Mouse (Mus musculus) urinary bladder, postnatal 4 days (tissue): ENCODE results near the gene Tep1.
A peak's percentile ranks its signal among the peaks of the same experiment; 100 is the strongest.

ENCODE experiments used
- DNase-seq, 2 experiments: peaks; one replicate each; pipeline ENCODE4 v3.0.0; 2021 to 2022; ENCODE audit warnings: low spot score in 2 of 2

The Tep1 gene

GRCm38 (mm10) chr14:50795261-50795935 lies 75.0 kb downstream of the Tep1 start:
- no peak for DNase-seq

GRCm38 (mm10) chr14:50788157-50788556 lies 82.2 kb downstream of the Tep1 start:
- DNase-seq: no peak

GRCm38 (mm10) chr14:50785251-50785637 lies 85.1 kb downstream of the Tep1 start, which contains the start of gene Ttc5:
Gene Ttc5, minus strand, starts transcription at chr14:50785519.
- DNase-seq: peak; percentile 80 to 86

GRCm38 (mm10) chr14:50784391-50785250 lies 85.7 kb downstream of the Tep1 start:
- DNase-seq: no peak

- no peak for DNase-seq
These were observed 88.2 kb downstream of the Tep1 start for GRCm38 (mm10) chr14:50782166-50782565.
